Mouse (Mus musculus): ENCODE data around the gene Sspn. TPM values are rescaled to one million over a fixed set of nuclear protein-coding genes. Genes with fewer than 3 reads are reported as not detected.

Gene Sspn
- polyA plus RNA-seq, 1 experiment from 2014 or later: 3.6 TPM

DNA sequence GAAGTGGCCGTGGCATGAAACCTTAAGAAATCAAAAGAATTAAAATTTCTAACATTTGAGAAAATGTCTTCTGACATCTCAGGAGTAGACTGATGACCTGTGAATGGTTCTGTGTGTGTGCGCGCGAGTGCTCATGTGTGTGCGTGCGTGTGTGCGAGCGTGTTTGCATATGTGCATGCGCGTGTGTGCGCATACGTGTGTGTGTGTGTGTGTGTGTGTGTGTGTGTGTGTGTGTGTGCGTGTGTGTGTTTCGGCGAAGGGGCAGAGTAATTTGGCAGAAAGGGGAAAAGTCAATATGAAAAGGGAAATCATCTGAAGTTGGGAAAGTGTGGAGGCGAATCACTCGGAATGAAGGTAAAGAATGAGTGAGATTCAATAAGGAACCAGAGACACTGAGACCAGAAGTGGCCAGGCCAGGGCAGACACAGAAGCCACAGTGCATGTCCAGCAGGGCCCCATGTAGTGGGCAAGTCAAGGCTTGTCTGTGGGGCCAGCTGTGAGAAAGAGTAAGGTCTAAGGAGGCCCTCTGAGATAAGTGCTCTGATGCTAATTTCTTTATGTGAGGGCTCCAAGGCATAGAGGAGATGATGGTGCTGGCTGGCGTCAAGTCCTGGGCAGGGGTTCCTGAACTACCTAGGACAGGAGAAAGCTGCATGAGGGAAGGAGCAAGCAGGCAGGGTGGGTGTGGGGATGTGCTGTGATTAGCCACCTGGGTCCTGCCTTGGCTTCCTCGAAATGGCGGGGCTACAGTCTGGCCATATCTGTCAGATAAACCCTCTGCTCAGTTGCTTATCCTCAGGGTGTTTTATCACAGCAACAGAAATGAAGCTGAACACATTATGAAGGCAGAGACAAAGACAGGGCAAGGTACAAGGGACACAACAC lies 38.8 kb upstream of the Sspn start:
- H3K27ac ChIP-seq (ENCODE audit: low read depth, low read length): no peak overlapping the region
- no peaks in the 10 kb centered on the region for H3K36me3 ChIP-seq (ENCODE audit: control insufficient read depth, insufficient read depth)
- H3K9me3 ChIP-seq (ENCODE audit: control insufficient read depth): no peaks in the 10 kb centered on the region
- no peak overlapping the region for H3K4me2 ChIP-seq (replicated peaks; ENCODE audit: low read depth)
- no peaks in the 10 kb centered on the region for H3K27me3 ChIP-seq (replicated peaks; ENCODE audit: control insufficient read depth, insufficient read depth, low read length)
- 92% methylated on average over 20 of the region's 20 CpGs for WGBS
- no peak for ATAC-seq
- H3K9ac ChIP-seq (ENCODE audit: low read depth, low read length): no peak overlapping the region
- no peak for TF ChIP-seq CTCF (IDR thresholded peaks at IDR 0.05; ENCODE audit: low read depth)
- no peaks in the 10 kb centered on the region for H3K4me1 ChIP-seq (replicated peaks; ENCODE audit: control insufficient read depth, insufficient read depth, low read length)
- H3K4me3 ChIP-seq (ENCODE audit: low read depth, low read length): no peak overlapping the region

DNA sequence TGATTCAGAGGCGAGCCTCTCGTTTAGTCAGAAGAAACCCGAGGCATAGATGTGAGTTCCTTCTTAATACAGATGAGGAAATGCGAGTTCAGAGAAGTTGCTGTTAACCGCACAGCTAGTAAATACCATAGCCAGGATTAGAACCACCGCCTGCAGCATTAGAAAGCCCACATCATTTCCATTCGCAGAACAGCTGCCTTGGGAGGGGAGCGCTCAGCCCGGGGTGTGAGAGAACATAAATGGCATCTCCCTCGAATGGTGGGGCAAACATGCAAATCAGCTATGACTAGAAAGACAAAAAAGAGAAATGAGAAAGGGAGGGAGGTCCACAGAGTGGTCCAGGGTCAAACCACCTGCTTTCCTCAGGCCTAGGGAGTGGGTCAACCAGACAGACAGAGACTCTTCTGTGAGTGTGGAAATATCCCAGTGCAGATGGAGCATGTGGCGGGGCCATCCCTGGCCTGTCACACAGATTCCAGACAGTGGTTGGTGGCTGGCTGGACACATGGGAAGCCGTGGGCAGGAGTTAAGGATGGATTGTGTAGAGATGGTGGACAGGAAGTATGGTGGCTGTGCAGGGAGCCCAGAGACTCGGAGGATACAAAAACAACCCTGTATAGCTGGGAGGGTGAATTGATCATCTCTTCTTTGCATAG lies 37.9 kb upstream of the Sspn start:
- Histone ChIP-seq H3K9me3 (ENCODE audit: control insufficient read depth) (no peaks in the 10 kb centered on the region), H3K4me2 (replicated peaks; ENCODE audit: low read depth) (no peak overlapping the region), H3K36me3 (ENCODE audit: control insufficient read depth, insufficient read depth) (no peaks in the 10 kb centered on the region), H3K4me1 (replicated peaks; ENCODE audit: control insufficient read depth, insufficient read depth, low read length) (no peaks in the 10 kb centered on the region), H3K27ac (ENCODE audit: low read depth, low read length) (no peak overlapping the region), H3K4me3 (ENCODE audit: low read depth, low read length) (no peak overlapping the region), H3K27me3 (replicated peaks; ENCODE audit: control insufficient read depth, insufficient read depth, low read length) (no peaks in the 10 kb centered on the region), H3K9ac (ENCODE audit: low read depth, low read length) (no peak overlapping the region)
- no peak for TF ChIP-seq CTCF (IDR thresholded peaks at IDR 0.05; ENCODE audit: low read depth)
- 78% methylated on average over 13 of the region's 13 CpGs for WGBS
- no peak for ATAC-seq

DNA sequence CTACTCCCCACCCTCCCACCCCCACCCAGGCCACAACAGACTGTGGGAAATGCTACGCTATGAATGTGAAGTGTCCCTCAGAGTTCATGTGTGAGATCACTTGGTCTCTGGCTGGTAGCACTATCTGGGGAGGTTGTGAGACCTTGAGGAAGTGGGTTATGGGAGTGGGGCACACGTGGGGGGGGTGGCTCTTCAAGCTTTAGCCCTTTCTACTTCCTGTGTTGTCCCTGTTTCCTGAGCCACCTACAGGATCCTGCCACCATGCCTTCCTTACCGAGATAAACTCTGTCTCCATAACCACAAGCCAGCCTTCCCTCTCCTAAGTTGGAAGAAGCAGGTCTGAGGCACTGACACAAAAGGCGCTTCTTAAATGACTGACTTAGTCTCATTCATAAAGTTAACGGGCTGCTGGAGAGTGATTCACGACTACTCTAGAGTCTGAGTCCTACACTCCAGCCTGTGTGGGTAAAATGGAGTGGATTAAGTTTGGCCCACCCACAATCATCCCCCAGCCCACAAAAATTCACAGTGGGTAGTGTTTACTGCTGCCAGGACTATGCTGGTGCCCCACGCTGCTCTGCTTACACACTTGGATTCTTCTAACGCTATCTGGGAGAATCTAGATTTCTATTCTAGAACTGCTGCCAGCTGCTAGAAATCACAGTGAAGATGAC lies 36.6 kb upstream of the Sspn start:
- Histone ChIP-seq H3K36me3 (ENCODE audit: control insufficient read depth, insufficient read depth) (no peaks in the 10 kb centered on the region), H3K4me2 (replicated peaks; ENCODE audit: low read depth) (no peak overlapping the region), H3K27me3 (replicated peaks; ENCODE audit: control insufficient read depth, insufficient read depth, low read length) (no peaks in the 10 kb centered on the region), H3K4me3 (ENCODE audit: low read depth, low read length) (no peak overlapping the region), H3K9me3 (ENCODE audit: control insufficient read depth) (no peaks in the 10 kb centered on the region), H3K27ac (ENCODE audit: low read depth, low read length) (no peak overlapping the region), H3K9ac (ENCODE audit: low read depth, low read length) (no peak overlapping the region), H3K4me1 (replicated peaks; ENCODE audit: control insufficient read depth, insufficient read depth, low read length) (no peaks in the 10 kb centered on the region)
- no peak for ATAC-seq
- TF ChIP-seq CTCF (IDR thresholded peaks at IDR 0.05; ENCODE audit: low read depth): no peak
- WGBS: 66% methylated on average over 8 of the region's 8 CpGs

DNA sequence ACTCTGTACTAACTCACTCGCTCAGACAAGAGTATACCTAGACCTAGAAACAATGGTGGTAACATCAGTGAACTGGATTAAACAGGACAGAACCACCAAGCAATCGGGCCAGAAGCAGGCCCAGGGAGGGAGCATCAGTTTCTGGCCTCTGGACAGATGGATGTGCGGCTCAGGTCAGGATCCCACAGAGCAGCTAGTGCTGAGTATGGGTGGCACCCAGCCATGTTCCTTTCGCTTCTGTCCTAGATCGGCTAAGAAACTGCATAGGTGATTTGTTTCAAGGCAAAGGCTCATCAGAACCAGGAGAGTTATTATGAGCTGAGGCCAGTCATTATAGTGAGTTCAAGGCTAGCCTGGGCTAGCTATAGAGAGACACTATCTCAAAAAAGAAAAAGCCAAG lies 27.3 kb upstream of the Sspn start:
- Histone ChIP-seq H3K4me3 (ENCODE audit: low read depth, low read length) (no peak overlapping the region), H3K9me3 (ENCODE audit: control insufficient read depth) (no peaks in the 10 kb centered on the region), H3K4me2 (replicated peaks; ENCODE audit: low read depth) (no peak overlapping the region), H3K9ac (ENCODE audit: low read depth, low read length) (no peak overlapping the region), H3K4me1 (replicated peaks; ENCODE audit: control insufficient read depth, insufficient read depth, low read length) (no peaks in the 10 kb centered on the region), H3K36me3 (ENCODE audit: control insufficient read depth, insufficient read depth) (no peaks in the 10 kb centered on the region), H3K27me3 (replicated peaks; ENCODE audit: control insufficient read depth, insufficient read depth, low read length) (no peaks in the 10 kb centered on the region), H3K27ac (ENCODE audit: low read depth, low read length) (no peak overlapping the region)
- no peak for ATAC-seq
- WGBS: 94% methylated on average over 5 of the region's 5 CpGs
- TF ChIP-seq CTCF (IDR thresholded peaks at IDR 0.05; ENCODE audit: low read depth): no peak

DNA sequence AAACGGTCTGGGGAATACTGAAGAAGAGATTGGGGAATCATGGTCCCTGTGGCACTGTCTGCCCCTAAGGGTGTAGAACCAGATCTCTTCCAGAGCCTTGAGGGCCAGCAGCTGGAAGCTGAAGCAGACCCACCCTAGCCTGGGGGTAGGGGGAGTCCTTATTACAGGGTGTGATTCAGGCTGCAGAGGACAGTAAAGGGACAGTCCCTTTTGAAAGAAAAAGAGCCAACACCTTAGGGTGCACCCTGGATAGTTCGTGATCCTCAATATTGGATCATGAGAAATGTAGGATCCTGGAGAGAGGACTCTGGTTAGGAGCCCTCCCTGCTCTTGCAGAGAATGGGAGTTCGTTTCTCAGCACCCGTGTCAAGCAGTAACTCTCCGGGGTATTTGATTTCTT lies 26.8 kb upstream of the Sspn start:
- no peaks in the 10 kb centered on the region for H3K36me3 ChIP-seq (ENCODE audit: control insufficient read depth, insufficient read depth)
- H3K4me2 ChIP-seq (replicated peaks; ENCODE audit: low read depth): no peak overlapping the region
- no peaks in the 10 kb centered on the region for H3K27me3 ChIP-seq (replicated peaks; ENCODE audit: control insufficient read depth, insufficient read depth, low read length)
- TF ChIP-seq CTCF (IDR thresholded peaks at IDR 0.05; ENCODE audit: low read depth): no peak
- H3K9me3 ChIP-seq (ENCODE audit: control insufficient read depth): no peaks in the 10 kb centered on the region
- WGBS: 82% methylated on average over 5 of the region's 5 CpGs
- no peak overlapping the region for H3K4me3 ChIP-seq (ENCODE audit: low read depth, low read length)
- no peaks in the 10 kb centered on the region for H3K4me1 ChIP-seq (replicated peaks; ENCODE audit: control insufficient read depth, insufficient read depth, low read length)
- H3K9ac ChIP-seq (ENCODE audit: low read depth, low read length): no peak overlapping the region
- no peak overlapping the region for H3K27ac ChIP-seq (ENCODE audit: low read depth, low read length)
- no peak for ATAC-seq

All from intestine, postnatal 0 days (tissue).